Mouse (Mus musculus) activated CD4-positive, CD25-positive, alpha-beta regulatory T cell, adult 9 weeks (primary cell): ENCODE results near the gene N6amt1. TPM values are rescaled to one million over a fixed set of nuclear protein-coding genes. Genes with fewer than 3 reads are reported as not detected.

Experiments used
- polyA plus RNA-seq: library from polyadenylated mRNA; unstranded; fragments of 100-300 nt; shearing (Covaris generic); gene quantifications from one replicate; pipeline ENCODE4 v1.2.1, GENCODE M21; 2017

Gene N6amt1
- polyA plus RNA-seq: 12.2 TPM

DNA sequence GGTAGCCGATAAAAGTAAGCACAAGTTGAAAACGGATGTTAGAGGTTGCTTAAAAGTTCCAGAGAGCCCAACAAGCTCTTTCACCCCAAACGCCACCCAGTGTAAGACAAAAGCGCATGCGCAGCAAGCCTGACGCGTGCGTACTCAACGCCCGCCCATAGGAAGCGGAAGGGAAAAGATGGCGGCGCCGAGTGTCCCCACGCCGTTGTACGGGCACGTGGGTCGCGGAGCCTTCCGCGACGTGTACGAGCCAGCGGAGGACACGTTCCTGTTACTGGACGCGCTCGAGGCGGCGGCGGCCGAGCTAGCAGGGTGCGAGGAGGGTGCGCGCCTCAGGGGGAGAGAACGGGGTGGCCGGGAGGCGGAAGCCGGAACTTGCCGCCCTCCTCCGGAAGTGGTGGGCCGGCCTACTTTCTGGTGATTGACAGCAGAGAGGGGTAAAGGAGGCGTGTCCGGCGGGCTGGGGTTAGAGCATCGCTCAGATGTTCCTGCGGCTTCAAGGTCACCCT, at the start of gene N6amt1:
TSS of gene N6amt1 (plus strand) at position 111 of the 509 bp plus-strand sequence.

Other genes starting within 250 kb of the N6amt1 start
- gene Ltn1, start 78.4 kb downstream of the N6amt1 start, polyA plus RNA-seq: 62.4 TPM
- 15.5 TPM for gene Rwdd2b, start 86.4 kb downstream of the N6amt1 start, polyA plus RNA-seq
- gene Usp16, start 100.5 kb downstream of the N6amt1 start, polyA plus RNA-seq: 76.7 TPM
- gene Cct8, start 141.7 kb downstream of the N6amt1 start, polyA plus RNA-seq: 473 TPM
- not detected for gene Map3k7cl, start 199.1 kb downstream of the N6amt1 start, polyA plus RNA-seq